Mouse (Mus musculus) G1E (cell line): ENCODE results near the gene Slc2a13.

Source experiments
- CTCF ChIP-seq: IDR thresholded peaks from 2 replicates; pipeline ENCODE4 v1.5.1; 2012; ENCODE audit warnings: low read depth, low read length, inconsistent platforms, mixed read lengths
- GATA1 ChIP-seq: IDR thresholded peaks from 2 replicates; pipeline ENCODE4 v1.6.1; 2012; ENCODE audit warnings: borderline replicate concordance, low read length, inconsistent platforms, mixed read lengths
- POLR2AphosphoS5 ChIP-seq: IDR thresholded peaks from 2 replicates; pipeline ENCODE4 v1.6.1; 2012; ENCODE audit warnings: low read depth, low read length, inconsistent platforms; ENCODE audit not compliant: insufficient replicate concordance
- TAL1 ChIP-seq: conservative IDR thresholded peaks from 2 replicates; pipeline ENCODE4 v1.6.1; 2012; ENCODE audit warnings: low read depth, low read length, inconsistent platforms, mixed read lengths

GRCm38 (mm10) chr15:91425426-91425825 lies 147.6 kb downstream of the Slc2a13 start:
- TF ChIP-seq CTCF (no peak), POLR2AphosphoS5 (no peak), GATA1 (no peak), TAL1 (no peak)
